Mouse (Mus musculus): ENCODE results near the gene Bpifa5. TPM values are rescaled to one million over a fixed set of nuclear protein-coding genes. Genes with fewer than 3 reads are reported as not detected.

Bpifa5 gene
- polyA plus RNA-seq, 1 experiment, result not detected

- DNase-seq (ENCODE audit: low spot score), result no peak
Observed at GRCm38 (mm10) chr2:154206908-154207307, 44.5 kb downstream of the Bpifa5 start.

GRCm38 (mm10) chr2:154209112-154209511 lies 46.7 kb downstream of the Bpifa5 start:
- no peak for DNase-seq (ENCODE audit: low spot score)

- no peak for DNase-seq (ENCODE audit: low spot score)
Observed at GRCm38 (mm10) chr2:154211121-154211520, 48.7 kb downstream of the Bpifa5 start.

GRCm38 (mm10) chr2:154211881-154212280 lies 49.5 kb downstream of the Bpifa5 start:
- no peak for DNase-seq (ENCODE audit: low spot score)

- DNase-seq (ENCODE audit: low spot score), result peak; percentile 37
Observed at GRCm38 (mm10) chr2:154215191-154215590, 52.8 kb downstream of the Bpifa5 start.

Other genes with a start within 250 kb of the Bpifa5 start
- not detected in 2 replicates for gene Bpifb3, start 244.4 kb upstream of the Bpifa5 start, polyA plus RNA-seq (2012; rRNA removed)
- not detected in 2 replicates for gene Bpifb4, start 224.4 kb upstream of the Bpifa5 start, polyA plus RNA-seq (2012; rRNA removed)
- gene Bpifa6, start 187.7 kb upstream of the Bpifa5 start, polyA plus RNA-seq (2012; rRNA removed), result 0.11 TPM in 1 of 2 replicates, not detected in the other
- not detected in 2 replicates for gene Bpifa2, start 154.3 kb upstream of the Bpifa5 start, polyA plus RNA-seq (2012; rRNA removed)
- not detected in 2 replicates for gene Bpifa3, start 32.3 kb upstream of the Bpifa5 start, polyA plus RNA-seq (2012; rRNA removed)
- not detected in 2 replicates for gene Bpifa1, start 19.7 kb upstream of the Bpifa5 start, polyA plus RNA-seq (2012; rRNA removed)
- gene Bpifb1, start 28.2 kb downstream of the Bpifa5 start, polyA plus RNA-seq (2012; rRNA removed), result not detected in 2 replicates
- gene Bpifb5, start 61.1 kb downstream of the Bpifa5 start, polyA plus RNA-seq (2012; rRNA removed), result 0.27 and 0.37 TPM in 2 replicates
- not detected in 2 replicates for gene Bpifb9a, start 95.2 kb downstream of the Bpifa5 start, polyA plus RNA-seq (2012; rRNA removed)
- gene Bpifb9b, start 144.6 kb downstream of the Bpifa5 start, polyA plus RNA-seq (2012; rRNA removed), result not detected in 2 replicates
- 16.9 and 25.0 TPM in 2 replicates for gene Cdk5rap1, start 210.4 kb downstream of the Bpifa5 start, polyA plus RNA-seq (2012; rRNA removed)
- 16.5 and 17.7 TPM in 2 replicates for gene Snta1, start 245.5 kb downstream of the Bpifa5 start, polyA plus RNA-seq (2012; rRNA removed)

All from urinary bladder, adult 2 months (tissue).